Mouse (Mus musculus) lung, embryonic 15.5 days (tissue): Measurements from ENCODE around the gene Slc38a3. TPM values are rescaled to one million over a fixed set of nuclear protein-coding genes. Genes with fewer than 3 reads are reported as not detected.

ENCODE experiments used
- ATAC-seq: fragments of 200-750 bp; cut with Nextera tagmentation; 2 replicates; pipeline ENCODE4 v1.8.0; 2017; ENCODE audit warnings: moderate number of reproducible peaks, borderline replicate concordance; ENCODE audit not compliant: low FRiP score, low TSS enrichment; ENCODE audit errors: extremely low read depth
- H3K27ac ChIP-seq: fragments of 300-500 bp; sonication (generic); 2 replicates; pipeline ENCODE4 v1.5.1; 2015; ENCODE audit warnings: moderate library complexity, mild to moderate bottlenecking, inconsistent platforms
- H3K27me3 ChIP-seq: fragments of 300-500 bp; sonication (generic); 2 replicates; pipeline ENCODE4 v1.6.1; 2015; ENCODE audit warnings: inconsistent platforms
- H3K36me3 ChIP-seq: fragments of 300-500 bp; sonication (generic); 2 replicates; pipeline ENCODE4 v1.6.1; 2015; ENCODE audit warnings: inconsistent platforms
- H3K4me1 ChIP-seq: fragments of 300-500 bp; sonication (generic); 2 replicates; pipeline ENCODE4 v1.6.1; 2015; ENCODE audit warnings: inconsistent platforms
- H3K4me2 ChIP-seq: fragments of 300-500 bp; sonication (generic); 2 replicates; pipeline ENCODE4 v1.6.1; 2015; ENCODE audit warnings: inconsistent platforms, mild to moderate bottlenecking, moderate library complexity
- H3K4me3 ChIP-seq: fragments of 300-500 bp; sonication (generic); 2 replicates; pipeline ENCODE4 v1.5.1; 2015; ENCODE audit warnings: mild to moderate bottlenecking, inconsistent platforms
- H3K9ac ChIP-seq: fragments of 300-500 bp; sonication (generic); 2 replicates; pipeline ENCODE4 v1.6.1; 2015; ENCODE audit warnings: inconsistent platforms
- H3K9me3 ChIP-seq: fragments of 300-500 bp; sonication (generic); 2 replicates; pipeline ENCODE4 v1.6.1; 2016; ENCODE audit warnings: inconsistent platforms
- WGBS: fragments of 180-500 bp; shearing (Covaris S2); methylation state at CpG from one replicate; pipeline ENCODE4 v1.1.7; 2015; 5-methylcytosine and 5-hydroxymethylcytosine counted together
- polyA plus RNA-seq: library from polyadenylated mRNA; unstranded; fragments of >200 nt; fragmentation: Nextera tagmentation; extraction: Ambion mirVana; gene quantifications from 2 replicates; pipeline ENCODE4 v1.2.1, GENCODE M21; 2015

Slc38a3 gene
- polyA plus RNA-seq, 1 experiment from 2014 or later: 3.9 TPM

DNA sequence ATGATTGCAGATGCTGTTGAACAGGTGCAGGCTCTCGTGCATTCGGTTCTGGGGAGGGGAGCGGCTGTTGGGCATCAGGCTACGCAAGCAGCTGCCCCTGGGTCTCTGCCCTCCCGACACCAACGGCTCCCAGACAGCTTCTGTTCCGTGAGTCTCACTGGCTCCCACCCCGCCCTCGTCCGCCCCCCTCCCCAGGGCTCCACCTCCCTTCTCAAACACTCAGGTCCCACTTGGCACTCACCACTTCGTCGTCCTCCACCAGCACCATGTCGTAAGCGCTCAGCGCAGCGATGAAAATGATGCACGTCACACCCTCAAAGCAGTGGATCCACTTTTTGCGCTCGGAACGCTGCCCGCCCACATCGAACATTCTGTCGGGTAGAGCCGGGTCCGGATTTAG is 7.0 kb upstream of the Slc38a3 start:
- 1% methylated on average over 25 of the region's 25 CpGs for WGBS
- ATAC-seq: peak; percentile 39

DNA sequence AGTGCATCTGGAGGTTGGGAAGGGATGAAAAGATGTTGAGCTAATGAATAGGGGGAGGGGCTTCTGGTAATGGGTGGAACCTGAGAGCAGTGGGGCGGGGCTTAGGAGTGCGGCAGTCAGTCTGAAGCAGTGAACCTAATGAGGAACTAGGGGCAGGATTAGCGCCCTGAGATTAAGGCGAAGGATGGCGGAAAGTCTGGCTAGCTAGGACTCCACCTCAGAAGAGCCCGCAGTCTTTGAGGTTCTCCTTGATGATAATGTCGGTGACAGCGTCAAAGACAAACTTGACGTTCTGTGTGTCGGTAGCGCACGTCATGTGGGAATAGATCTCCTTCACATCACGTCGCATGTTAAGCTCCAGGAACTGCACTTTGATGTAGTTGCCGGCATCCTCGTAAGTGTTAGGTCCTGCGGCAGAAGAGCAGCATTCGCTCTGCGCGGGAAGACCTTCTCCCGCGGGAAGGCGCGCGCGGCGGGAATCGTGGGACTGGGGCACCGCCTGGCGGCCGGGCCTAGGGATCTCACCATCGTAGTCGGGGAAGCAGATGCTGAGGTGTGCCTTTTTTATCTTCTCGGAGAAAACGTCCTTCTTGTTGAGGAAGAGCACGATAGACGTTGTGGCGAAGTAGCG is 6.5 kb upstream of the Slc38a3 start:
- Histone ChIP-seq H3K36me3 (no peaks in the 10 kb centered on the region), H3K4me3 (peak overlapping the region; percentile 33), H3K4me2 (peak overlapping the region; percentile 69), H3K9ac (0 out of 2 replicates have a peak overlapping the region, but pooled peaks have one; percentile 10), H3K9me3 (no peaks in the 10 kb centered on the region), H3K4me1 (peaks cover 23% of the 10 kb centered on the region), H3K27me3 (peaks cover 38% of the 10 kb centered on the region), H3K27ac (no peak overlapping the region)
- ATAC-seq: peak; percentile 59; the same call in 1 of the 2 replicates
- WGBS: under 1% methylated on average over 39 of the region's 39 CpGs

More for the DNA sequence above, 7.0 kb upstream of the Slc38a3 start:
- Histone ChIP-seq H3K9me3 (no peaks in the 10 kb centered on the region), H3K4me2 (peak overlapping the region; percentile 69), H3K4me1 (peaks cover 23% of the 10 kb centered on the region), H3K27ac (no peak overlapping the region), H3K36me3 (no peaks in the 10 kb centered on the region), H3K27me3 (peaks cover 38% of the 10 kb centered on the region), H3K4me3 (peak overlapping the region; percentile 33), H3K9ac (0 out of 2 replicates have a peak overlapping the region, but pooled peaks have one; percentile 10)

DNA sequence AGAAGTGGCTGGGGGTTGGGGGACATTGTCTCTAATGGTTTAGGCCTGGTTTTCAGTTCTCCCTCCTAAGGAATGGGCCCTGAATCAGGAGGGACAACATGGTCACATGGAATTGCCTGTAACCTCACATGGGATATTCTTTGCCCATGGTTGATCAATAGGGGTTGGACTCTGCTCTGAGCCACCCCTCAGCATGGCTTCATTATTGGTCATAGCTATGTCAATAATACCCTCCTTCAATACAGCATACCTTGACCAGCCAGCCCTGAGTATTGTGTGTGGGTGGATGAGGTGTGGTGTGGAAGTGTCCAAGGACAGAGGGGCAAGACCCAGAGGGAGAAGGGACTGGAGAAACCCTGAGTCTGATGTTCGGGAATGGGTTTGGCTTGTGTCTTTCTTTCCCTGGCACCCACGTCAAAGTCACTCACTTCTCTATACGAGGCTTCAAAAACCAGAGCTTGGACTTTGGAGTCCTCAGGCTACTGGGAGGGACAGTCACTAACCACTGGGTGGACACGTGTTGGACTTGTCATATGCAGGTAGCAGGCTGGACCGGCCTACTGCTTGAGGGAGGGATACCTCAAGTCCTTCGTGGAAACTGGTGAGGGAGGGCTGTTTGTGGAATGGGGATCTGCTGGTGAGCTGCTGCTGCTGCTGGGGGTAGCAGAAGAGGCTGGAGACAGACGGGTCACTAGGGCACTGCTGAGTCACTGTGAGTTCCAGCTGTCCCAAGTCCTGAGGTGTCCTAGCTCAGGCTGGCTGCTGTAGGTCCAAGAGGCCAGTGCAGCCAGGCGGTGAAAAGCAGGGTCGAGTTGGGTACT is 5.5 kb upstream of the Slc38a3 start:
- H3K4me1 ChIP-seq: peaks cover 23% of the 10 kb centered on the region
- no peak overlapping the region for H3K27ac ChIP-seq
- H3K4me2 ChIP-seq: no peak overlapping the region
- no peaks in the 10 kb centered on the region for H3K36me3 ChIP-seq
- ATAC-seq: no peak
- 59% methylated on average over 9 of the region's 9 CpGs for WGBS
- H3K9ac ChIP-seq: no peak overlapping the region
- H3K9me3 ChIP-seq: no peaks in the 10 kb centered on the region
- H3K27me3 ChIP-seq: peaks cover 38% of the 10 kb centered on the region
- H3K4me3 ChIP-seq: no peak overlapping the region

DNA sequence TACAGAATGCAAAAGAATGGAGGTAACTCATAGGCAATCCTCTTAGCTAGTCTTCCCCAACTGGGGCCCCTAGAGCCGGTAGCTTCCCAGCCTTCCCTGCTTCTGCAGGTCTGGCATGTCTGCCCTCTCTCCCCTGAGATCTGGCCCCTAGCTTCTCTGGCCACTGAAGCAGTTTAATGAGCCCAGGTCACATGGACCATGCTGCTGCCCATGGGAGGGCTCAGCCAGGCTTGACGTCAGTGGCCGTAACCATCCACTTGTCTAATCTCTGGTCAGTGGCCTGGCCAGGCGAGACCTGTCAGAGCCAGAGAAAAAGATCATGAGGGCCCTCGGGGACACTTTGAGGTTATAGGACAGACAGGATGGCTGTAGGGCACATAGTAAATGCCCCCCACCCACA is 929 bp upstream of the Slc38a3 start:
- 61% methylated on average over 5 of the region's 5 CpGs for WGBS
- no peaks in the 10 kb centered on the region for H3K9me3 ChIP-seq
- H3K27me3 ChIP-seq: peaks cover 42% of the 10 kb centered on the region
- H3K36me3 ChIP-seq: no peaks in the 10 kb centered on the region
- no peak for ATAC-seq
- peaks cover 24% of the 10 kb centered on the region for H3K4me1 ChIP-seq
- H3K4me2 ChIP-seq: no peak overlapping the region
- H3K27ac ChIP-seq: no peak overlapping the region
- H3K9ac ChIP-seq: no peak overlapping the region
- no peak overlapping the region for H3K4me3 ChIP-seq

DNA sequence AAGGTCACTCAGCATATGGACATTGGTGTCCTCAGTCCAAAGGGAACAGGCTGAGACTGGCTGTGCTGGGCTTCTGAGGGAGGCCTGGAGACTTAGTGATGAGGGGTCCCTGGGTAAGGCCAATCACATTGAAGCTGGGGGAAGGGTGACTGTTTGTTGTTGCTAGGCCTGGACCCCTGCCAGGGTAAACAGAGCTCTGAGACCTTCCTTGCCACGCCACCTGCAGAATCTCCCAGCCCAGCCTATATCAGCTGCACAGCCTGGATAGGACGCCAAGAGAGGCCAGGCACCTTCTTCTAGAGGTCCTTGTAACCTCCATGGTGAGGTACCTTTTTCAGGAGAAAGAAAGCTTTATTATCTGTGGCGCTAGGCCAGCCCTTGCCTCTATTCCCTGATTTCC is 414 bp downstream of the Slc38a3 start:
- peaks cover 24% of the 10 kb centered on the region for H3K4me1 ChIP-seq
- peaks cover 36% of the 10 kb centered on the region for H3K27me3 ChIP-seq
- no peak overlapping the region for H3K4me2 ChIP-seq
- no peaks in the 10 kb centered on the region for H3K9me3 ChIP-seq
- no peak overlapping the region for H3K4me3 ChIP-seq
- H3K36me3 ChIP-seq: no peaks in the 10 kb centered on the region
- H3K9ac ChIP-seq: no peak overlapping the region
- no peak overlapping the region for H3K27ac ChIP-seq
- ATAC-seq: no peak
- 53% methylated on average over 3 of the region's 3 CpGs for WGBS

DNA sequence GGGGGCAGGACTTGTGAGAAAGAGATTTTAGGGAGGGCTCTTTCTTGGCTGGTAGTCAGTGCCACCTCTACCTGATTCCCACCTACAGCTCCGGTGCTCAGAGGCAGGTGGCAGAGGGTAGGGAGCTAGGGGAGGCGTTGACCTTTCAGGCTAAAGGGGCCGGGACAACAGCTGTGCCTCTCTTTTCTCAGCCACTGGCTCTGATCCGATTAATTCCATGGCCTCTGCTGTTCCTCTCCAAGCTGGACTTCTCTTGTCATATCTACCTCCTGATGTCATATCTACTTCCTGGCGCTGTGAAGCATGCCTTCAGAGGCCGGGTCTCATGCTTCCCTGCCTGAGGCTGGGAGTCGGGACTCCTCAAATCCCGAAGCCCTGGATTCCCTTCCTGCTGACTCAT is 1.3 kb downstream of the Slc38a3 start:
- 38% methylated on average over 8 of the region's 8 CpGs for WGBS
- no peak overlapping the region for H3K9ac ChIP-seq
- H3K27ac ChIP-seq: no peak overlapping the region
- H3K27me3 ChIP-seq: peaks cover 36% of the 10 kb centered on the region
- H3K4me2 ChIP-seq: no peak overlapping the region
- no peaks in the 10 kb centered on the region for H3K9me3 ChIP-seq
- ATAC-seq: no peak
- peaks cover 24% of the 10 kb centered on the region for H3K4me1 ChIP-seq
- H3K4me3 ChIP-seq: no peak overlapping the region
- H3K36me3 ChIP-seq: no peaks in the 10 kb centered on the region

DNA sequence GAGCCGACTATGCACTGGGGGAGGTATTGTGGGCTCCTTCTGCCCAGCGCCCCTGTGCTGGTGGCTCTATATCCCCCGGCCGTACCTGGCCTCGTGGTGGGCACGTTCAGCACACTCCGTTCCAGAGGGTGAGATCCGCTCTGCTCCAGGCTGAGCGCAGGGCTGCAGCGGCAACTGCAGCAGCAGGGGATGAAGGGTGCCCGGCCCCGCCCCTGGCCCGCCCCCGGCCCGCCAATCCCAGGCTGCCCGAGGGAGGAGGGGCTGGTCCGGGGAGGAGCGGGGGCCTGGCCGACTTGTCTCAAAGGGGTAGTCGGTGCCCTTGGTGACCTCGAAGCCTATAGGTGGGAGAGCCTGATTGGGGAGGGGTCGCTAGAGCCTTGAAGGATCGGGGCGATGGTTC is 2.1 kb downstream of the Slc38a3 start:
- under 1% methylated on average over 24 of the region's 24 CpGs for WGBS
- H3K4me1 ChIP-seq: peaks cover 24% of the 10 kb centered on the region
- peak overlapping the region; percentile 44 for H3K4me3 ChIP-seq
- H3K36me3 ChIP-seq: no peaks in the 10 kb centered on the region
- peak overlapping the region; percentile 95 for H3K4me2 ChIP-seq
- no peak overlapping the region for H3K27ac ChIP-seq
- peaks cover 36% of the 10 kb centered on the region for H3K27me3 ChIP-seq
- ATAC-seq: peak; percentile 88
- no peaks in the 10 kb centered on the region for H3K9me3 ChIP-seq
- H3K9ac ChIP-seq: peak overlapping the region; percentile 48; the same call in 1 of the 2 replicates

DNA sequence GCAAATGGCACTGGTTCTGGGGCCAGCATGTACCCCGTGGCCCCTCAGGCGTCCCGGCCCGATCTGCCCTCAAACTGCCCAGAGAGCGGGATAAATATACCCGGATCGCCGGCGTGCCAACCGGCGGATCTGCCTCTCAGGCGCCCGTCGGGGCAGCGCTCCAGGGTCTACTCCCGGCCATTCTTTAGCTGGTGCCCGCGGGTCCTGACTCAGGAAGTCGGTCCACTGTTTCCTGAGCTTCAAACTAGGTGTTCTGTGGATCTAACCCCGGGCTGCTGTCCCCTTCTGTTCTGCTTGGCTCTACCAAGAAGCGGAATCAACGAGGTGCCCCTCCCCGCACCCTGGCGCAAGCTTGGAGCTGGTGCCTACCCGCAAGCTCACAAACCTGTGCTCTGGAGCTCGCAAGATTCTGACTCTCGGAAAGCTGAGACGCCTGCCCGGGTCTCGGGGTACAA is 2.6 kb downstream of the Slc38a3 start:
- no peak for ATAC-seq
- H3K27ac ChIP-seq: no peak overlapping the region
- H3K9ac ChIP-seq: peak overlapping the region; percentile 48
- under 1% methylated on average over 30 of the region's 30 CpGs for WGBS
- no peaks in the 10 kb centered on the region for H3K9me3 ChIP-seq
- H3K4me2 ChIP-seq: peak overlapping the region; percentile 95
- H3K4me1 ChIP-seq: peaks cover 24% of the 10 kb centered on the region
- peaks cover 36% of the 10 kb centered on the region for H3K27me3 ChIP-seq
- no peaks in the 10 kb centered on the region for H3K36me3 ChIP-seq
- H3K4me3 ChIP-seq: peak overlapping the region; percentile 44

DNA sequence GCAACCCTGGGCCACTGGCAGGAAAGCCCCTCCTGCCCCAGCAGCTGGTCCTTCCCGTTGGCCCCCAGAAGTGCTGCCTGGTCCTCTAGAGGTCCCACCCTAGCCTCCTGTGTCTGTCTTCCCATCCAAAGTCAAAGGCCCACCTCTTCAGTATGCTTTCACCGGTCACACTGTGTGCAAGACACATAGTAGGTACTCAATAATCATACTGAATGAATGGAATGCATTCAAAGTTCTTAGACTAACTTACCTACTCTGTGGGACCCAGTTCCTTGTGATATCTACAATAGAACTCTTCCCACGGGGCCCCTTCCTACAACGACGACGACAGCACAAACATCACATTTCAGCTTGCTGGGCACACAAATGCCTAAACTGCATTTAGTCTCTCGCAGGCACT is 4.0 kb downstream of the Slc38a3 start:
- no peaks in the 10 kb centered on the region for H3K36me3 ChIP-seq
- H3K4me1 ChIP-seq: peaks cover 24% of the 10 kb centered on the region
- WGBS: 76% methylated on average over 7 of the region's 7 CpGs
- no peak overlapping the region for H3K27ac ChIP-seq
- ATAC-seq: no peak
- no peak overlapping the region for H3K4me3 ChIP-seq
- no peak overlapping the region for H3K4me2 ChIP-seq
- H3K9me3 ChIP-seq: no peaks in the 10 kb centered on the region
- H3K9ac ChIP-seq: no peak overlapping the region
- peaks cover 36% of the 10 kb centered on the region for H3K27me3 ChIP-seq

DNA sequence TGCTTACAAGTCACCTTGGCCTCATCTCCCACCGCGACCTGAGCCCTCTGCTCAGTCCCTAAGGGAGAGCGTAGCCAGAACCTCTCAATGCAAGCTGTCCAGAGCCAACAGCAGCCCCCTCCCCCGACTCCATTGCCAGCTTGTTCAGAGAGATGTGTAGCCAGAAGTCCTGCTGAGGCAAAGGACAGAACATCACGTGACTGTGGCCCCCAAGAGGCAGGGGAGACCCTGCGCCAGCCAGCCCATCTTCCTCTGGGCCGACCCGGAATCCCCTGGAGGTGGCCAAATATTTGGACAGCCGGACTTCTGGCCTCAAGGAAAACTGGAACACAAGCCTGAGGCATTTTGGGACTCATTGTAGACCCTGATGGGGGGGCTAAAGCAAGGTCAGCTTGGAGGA is 5.8 kb downstream of the Slc38a3 start:
- ATAC-seq: no peak
- no peak overlapping the region for H3K4me2 ChIP-seq
- H3K9ac ChIP-seq: no peak overlapping the region
- peaks cover 24% of the 10 kb centered on the region for H3K4me1 ChIP-seq
- WGBS: 56% methylated on average over 9 of the region's 9 CpGs
- no peaks in the 10 kb centered on the region for H3K9me3 ChIP-seq
- H3K27me3 ChIP-seq: peaks cover 31% of the 10 kb centered on the region
- H3K27ac ChIP-seq: no peak overlapping the region
- no peaks in the 10 kb centered on the region for H3K36me3 ChIP-seq
- no peak overlapping the region for H3K4me3 ChIP-seq

DNA sequence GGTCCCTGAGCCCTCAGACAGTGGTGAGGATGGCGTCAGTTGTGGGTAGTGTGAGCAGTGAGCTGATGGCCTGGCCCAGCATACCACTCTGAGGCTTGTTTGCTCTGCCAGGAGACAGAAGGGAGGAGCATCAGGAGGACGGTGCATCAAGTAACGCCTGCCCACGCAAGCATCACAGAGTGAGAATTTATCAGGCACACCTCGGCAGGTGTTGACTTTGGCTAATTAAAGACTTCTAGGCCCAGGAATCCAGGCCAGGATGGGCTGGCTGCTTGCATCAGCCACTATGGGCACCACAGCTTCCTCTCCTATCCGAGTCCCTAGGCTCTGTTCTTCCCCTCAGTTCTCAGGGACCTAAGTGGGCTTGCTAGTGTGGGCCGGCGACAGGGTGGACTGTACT is 7.0 kb downstream of the Slc38a3 start:
- H3K4me1 ChIP-seq: peaks cover 13% of the 10 kb centered on the region
- no peak overlapping the region for H3K4me3 ChIP-seq
- no peak overlapping the region for H3K4me2 ChIP-seq
- ATAC-seq: no peak
- H3K27me3 ChIP-seq: peaks cover 24% of the 10 kb centered on the region
- no peak overlapping the region for H3K27ac ChIP-seq
- H3K9ac ChIP-seq: no peak overlapping the region
- WGBS: 62% methylated on average over 8 of the region's 8 CpGs
- H3K9me3 ChIP-seq: no peaks in the 10 kb centered on the region
- H3K36me3 ChIP-seq: no peaks in the 10 kb centered on the region

DNA sequence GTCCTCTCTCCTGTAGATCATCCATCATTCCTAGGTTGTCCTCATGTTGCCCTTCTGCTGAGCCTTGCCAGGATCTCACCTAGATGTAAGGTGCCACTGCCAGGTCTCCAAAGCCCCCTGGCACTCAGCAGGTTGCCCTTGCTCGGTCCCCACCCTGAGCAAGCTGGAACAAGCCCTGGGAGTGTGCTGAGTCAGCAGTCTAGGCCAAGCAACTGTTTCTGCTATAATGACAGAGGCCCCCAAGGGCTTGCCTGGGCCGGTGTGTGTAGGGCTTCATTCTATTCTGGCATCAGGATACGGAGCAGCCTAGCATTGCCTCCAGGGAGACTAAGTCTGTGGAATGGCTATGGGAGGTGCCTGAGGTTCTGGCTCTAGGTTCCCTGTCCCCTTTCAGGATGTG is 8.6 kb downstream of the Slc38a3 start:
- Histone ChIP-seq H3K4me3 (no peak overlapping the region), H3K27me3 (peaks cover 11% of the 10 kb centered on the region), H3K9me3 (no peaks in the 10 kb centered on the region), H3K27ac (no peak overlapping the region), H3K9ac (no peak overlapping the region), H3K36me3 (no peaks in the 10 kb centered on the region), H3K4me2 (no peak overlapping the region), H3K4me1 (no peaks in the 10 kb centered on the region)
- no peak for ATAC-seq
- 57% methylated on average over 3 of the region's 3 CpGs for WGBS
